Mouse (Mus musculus) heart, embryonic 13.5 days (tissue): ENCODE measurements at regions not wholly inside any gene's neighbourhood (a gene's known extent, or its start where the extent isn't known, plus 50 kb on each side); places are given as distances from the start of the nearest gene placed in this dataset.

Experiments used
- ATAC-seq: fragments of 200-750 bp; cut with Nextera tagmentation; 2 replicates; pipeline ENCODE4 v1.8.0; 2017; ENCODE audit warnings: moderate TSS enrichment; ENCODE audit not compliant: insufficient number of reproducible peaks, low FRiP score, low TSS enrichment; ENCODE audit errors: extremely low read depth
- H3K27ac ChIP-seq: fragments of 300-500 bp; sonication (generic); replicated peaks from 2 replicates; pipeline ENCODE4 v1.5.1; 2015; ENCODE audit warnings: moderate library complexity, mild to moderate bottlenecking, inconsistent platforms
- H3K27me3 ChIP-seq: fragments of 300-500 bp; sonication (generic); replicated peaks from 2 replicates; pipeline ENCODE4 v1.6.1; 2015; ENCODE audit warnings: mild to moderate bottlenecking, inconsistent platforms
- H3K36me3 ChIP-seq: fragments of 300-500 bp; sonication (generic); 2 replicates; pipeline ENCODE4 v1.6.1; 2015; ENCODE audit warnings: mild to moderate bottlenecking, inconsistent platforms
- H3K4me1 ChIP-seq: fragments of 300-500 bp; sonication (generic); 2 replicates; pipeline ENCODE4 v1.6.1; 2015; ENCODE audit warnings: inconsistent platforms
- H3K4me2 ChIP-seq: fragments of 300-500 bp; sonication (generic); 2 replicates; pipeline ENCODE4 v1.6.1; 2015; ENCODE audit warnings: inconsistent platforms, mild to moderate bottlenecking, moderate library complexity
- H3K4me3 ChIP-seq: fragments of 300-500 bp; sonication (generic); 2 replicates; pipeline ENCODE4 v1.5.1; 2015; ENCODE audit warnings: moderate library complexity, mild to moderate bottlenecking, inconsistent platforms
- H3K9ac ChIP-seq: fragments of 300-500 bp; sonication (generic); 2 replicates; pipeline ENCODE4 v1.6.1; 2015; ENCODE audit warnings: inconsistent platforms, mild to moderate bottlenecking, moderate library complexity
- H3K9me3 ChIP-seq: fragments of 300-500 bp; sonication (generic); 2 replicates; pipeline ENCODE4 v1.6.1; 2016; ENCODE audit warnings: inconsistent platforms
- WGBS: fragments of 180-500 bp; shearing (Covaris S2); methylation state at CpG from one replicate; pipeline ENCODE4 v1.1.7; 2015; ENCODE audit warnings: mixed read lengths; 5-methylcytosine and 5-hydroxymethylcytosine counted together

DNA sequence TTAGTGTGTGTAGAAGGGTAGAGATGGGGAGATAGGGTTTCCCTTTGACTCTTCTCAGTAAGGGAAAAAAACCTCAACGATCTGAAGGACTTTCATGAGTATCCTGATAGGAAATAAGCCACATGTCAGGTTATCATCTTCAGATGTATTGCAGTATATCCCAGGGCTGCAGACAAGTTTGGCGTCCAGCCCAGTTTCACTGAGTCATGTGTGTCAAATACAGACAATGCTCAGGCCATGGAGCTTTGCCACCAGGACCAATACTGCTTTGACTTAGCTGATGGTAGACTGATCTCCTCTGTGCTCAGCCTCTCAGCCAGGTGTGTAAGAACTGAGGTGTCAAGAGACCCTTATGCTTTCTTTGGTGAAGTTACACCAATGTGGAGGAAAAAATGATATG lies 62.9 kb downstream of the Cst10 start:
- WGBS = 62% methylated on average over 2 of the region's 2 CpGs

DNA sequence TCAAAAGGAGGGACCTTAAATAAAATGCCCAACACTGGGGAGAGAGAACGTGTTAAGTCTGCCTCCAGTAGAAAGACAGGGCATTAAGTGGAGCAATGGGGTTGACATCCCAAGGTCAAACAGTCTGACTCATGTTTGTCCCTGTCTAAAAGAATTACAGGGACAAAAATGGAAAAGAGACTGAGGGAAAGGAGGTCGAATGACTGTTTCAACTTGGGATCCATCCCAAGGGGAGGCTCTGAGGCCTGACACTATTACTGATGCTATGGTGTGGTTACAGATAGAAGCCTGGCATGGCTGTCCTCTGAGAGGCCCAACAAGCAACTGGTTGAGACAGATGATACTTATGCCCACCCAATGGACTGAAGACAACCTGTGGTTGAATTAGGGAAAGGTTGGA lies 67.6 kb downstream of the Cst10 start:
- no peaks in the 10 kb centered on the region for H3K9me3 ChIP-seq
- no peaks in the 10 kb centered on the region for H3K36me3 ChIP-seq
- 46% methylated on average over 2 of the region's 2 CpGs for WGBS
- no peaks in the 10 kb centered on the region for H3K27me3 ChIP-seq
- no peak overlapping the region for H3K4me3 ChIP-seq
- no peak overlapping the region for H3K27ac ChIP-seq
- H3K9ac ChIP-seq = no peak overlapping the region
- H3K4me2 ChIP-seq = no peak overlapping the region
- no peaks in the 10 kb centered on the region for H3K4me1 ChIP-seq
- ATAC-seq = no peak

More for the DNA sequence above, 62.9 kb downstream of the Cst10 start:
- no peaks in the 10 kb centered on the region for H3K4me1 ChIP-seq
- ATAC-seq = no peak
- H3K27me3 ChIP-seq = no peaks in the 10 kb centered on the region
- H3K4me3 ChIP-seq = no peak overlapping the region
- H3K9ac ChIP-seq = no peak overlapping the region
- H3K4me2 ChIP-seq = no peak overlapping the region
- no peaks in the 10 kb centered on the region for H3K9me3 ChIP-seq
- H3K27ac ChIP-seq = no peak overlapping the region
- H3K36me3 ChIP-seq = no peaks in the 10 kb centered on the region

DNA sequence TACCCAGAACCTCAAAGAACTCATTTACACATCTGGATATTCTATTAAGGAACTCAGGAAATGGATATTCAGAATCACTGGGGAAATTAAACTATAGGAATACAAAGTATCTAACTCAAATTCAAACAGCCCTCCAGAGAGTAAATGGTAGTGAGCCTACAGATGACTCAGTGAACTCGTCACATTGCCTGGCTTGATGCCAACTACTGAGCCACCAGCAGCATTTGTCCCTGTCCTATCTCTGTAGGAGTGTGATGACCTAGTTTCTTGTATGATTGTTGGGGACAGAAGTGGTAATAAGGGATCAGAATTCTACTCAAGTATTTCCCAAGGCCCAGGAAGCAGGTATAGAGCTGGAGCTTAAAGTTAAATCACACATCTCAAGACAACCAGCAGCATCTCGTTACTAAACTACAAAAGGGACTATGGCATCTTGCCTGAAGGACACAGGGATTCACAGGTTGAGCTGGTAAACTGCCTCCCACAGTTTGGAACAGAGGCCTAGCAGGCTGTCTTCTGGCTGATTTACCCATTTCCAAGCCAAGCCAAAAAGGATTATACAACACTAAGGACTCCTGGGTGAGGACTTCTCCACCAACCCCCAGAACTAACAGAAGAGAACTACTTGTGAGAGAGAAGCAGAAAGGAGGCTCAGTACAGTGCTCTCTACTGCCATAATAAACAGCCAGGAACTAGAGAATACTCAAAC lies 88.6 kb downstream of the Cst10 start:
- H3K27ac ChIP-seq = no peak overlapping the region
- no peak overlapping the region for H3K9ac ChIP-seq
- WGBS = 53% methylated on average over 2 of the region's 2 CpGs
- no peaks in the 10 kb centered on the region for H3K36me3 ChIP-seq
- H3K4me1 ChIP-seq = no peaks in the 10 kb centered on the region
- H3K9me3 ChIP-seq = no peaks in the 10 kb centered on the region
- ATAC-seq = no peak
- H3K4me2 ChIP-seq = no peak overlapping the region
- no peaks in the 10 kb centered on the region for H3K27me3 ChIP-seq
- no peak overlapping the region for H3K4me3 ChIP-seq

DNA sequence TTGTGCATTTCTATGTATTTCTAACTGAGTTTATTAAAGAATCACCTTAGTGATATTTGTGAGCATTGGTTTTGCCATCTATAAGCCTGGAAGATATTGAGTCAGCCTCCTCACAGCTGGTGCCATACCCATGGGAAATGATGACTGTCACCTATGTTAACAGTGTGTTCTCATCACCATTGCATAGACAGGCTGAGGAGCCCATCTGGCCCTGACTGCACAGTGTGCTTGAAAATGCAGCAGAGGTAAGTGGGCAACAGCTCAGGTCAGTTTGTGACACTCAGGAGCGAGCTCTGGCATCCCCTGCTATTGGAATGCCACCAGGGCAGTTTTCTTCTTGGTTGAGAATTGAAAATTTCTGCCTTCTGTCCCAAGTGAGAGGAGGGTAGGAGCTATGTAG lies 108.0 kb downstream of the Cst10 start:
- Histone ChIP-seq H3K9ac (no peak overlapping the region), H3K9me3 (no peaks in the 10 kb centered on the region), H3K27ac (no peak overlapping the region), H3K4me2 (no peak overlapping the region), H3K27me3 (no peaks in the 10 kb centered on the region), H3K4me1 (no peaks in the 10 kb centered on the region), H3K36me3 (no peaks in the 10 kb centered on the region), H3K4me3 (no peak overlapping the region)
- ATAC-seq = no peak
- WGBS = 59% methylated on average over 1 of the region's 1 CpGs

DNA sequence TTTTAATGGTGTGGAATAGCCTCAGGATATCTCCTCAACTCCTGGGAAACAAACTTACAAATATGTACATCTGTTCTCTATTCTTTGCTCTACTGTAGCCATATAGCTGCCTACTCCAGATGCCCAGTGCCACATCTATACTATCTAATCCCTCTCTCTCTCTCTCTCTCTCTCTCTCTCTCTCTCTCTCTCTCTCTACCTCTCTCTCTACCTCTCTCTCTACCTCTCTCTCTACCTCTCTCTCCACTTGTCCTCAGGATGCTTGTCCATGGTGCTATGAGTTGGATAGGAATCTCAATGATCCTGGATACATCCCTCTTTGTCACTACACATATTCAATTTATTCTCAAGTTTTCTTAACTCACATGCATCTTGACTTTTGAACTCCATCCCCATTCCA lies 119.6 kb downstream of the Cst10 start:
- no peak overlapping the region for H3K4me3 ChIP-seq
- no peak overlapping the region for H3K4me2 ChIP-seq
- no peaks in the 10 kb centered on the region for H3K36me3 ChIP-seq
- no peak for ATAC-seq
- no peaks in the 10 kb centered on the region for H3K27me3 ChIP-seq
- no peaks in the 10 kb centered on the region for H3K4me1 ChIP-seq
- H3K9ac ChIP-seq = no peak overlapping the region
- H3K9me3 ChIP-seq = no peaks in the 10 kb centered on the region
- H3K27ac ChIP-seq = no peak overlapping the region

DNA sequence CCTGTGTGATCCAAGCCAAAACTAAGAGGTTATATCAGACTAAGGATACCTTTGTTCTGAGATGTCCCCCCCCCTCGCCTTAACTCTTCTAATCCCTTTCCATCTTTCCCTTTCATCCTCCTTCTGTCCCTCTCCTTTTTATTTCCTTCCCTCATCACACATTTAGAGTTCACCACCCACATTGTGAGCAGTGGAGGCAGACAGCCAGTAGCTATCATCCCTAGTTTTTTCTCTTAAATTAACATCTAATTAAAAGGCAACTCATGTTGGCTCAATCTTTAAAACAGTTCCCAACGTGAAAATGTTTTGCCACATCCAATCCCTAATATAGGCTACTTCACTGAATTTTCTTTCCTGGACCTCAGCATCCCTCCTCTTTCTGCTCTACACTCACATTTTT lies 138.0 kb downstream of the Cst10 start:
- Histone ChIP-seq H3K4me2 (no peak overlapping the region), H3K9me3 (no peaks in the 10 kb centered on the region), H3K9ac (no peak overlapping the region), H3K4me3 (no peak overlapping the region), H3K36me3 (no peaks in the 10 kb centered on the region), H3K27me3 (no peaks in the 10 kb centered on the region), H3K4me1 (no peaks in the 10 kb centered on the region), H3K27ac (no peak overlapping the region)
- WGBS = 45% methylated on average over 2 of the region's 2 CpGs
- ATAC-seq = no peak

DNA sequence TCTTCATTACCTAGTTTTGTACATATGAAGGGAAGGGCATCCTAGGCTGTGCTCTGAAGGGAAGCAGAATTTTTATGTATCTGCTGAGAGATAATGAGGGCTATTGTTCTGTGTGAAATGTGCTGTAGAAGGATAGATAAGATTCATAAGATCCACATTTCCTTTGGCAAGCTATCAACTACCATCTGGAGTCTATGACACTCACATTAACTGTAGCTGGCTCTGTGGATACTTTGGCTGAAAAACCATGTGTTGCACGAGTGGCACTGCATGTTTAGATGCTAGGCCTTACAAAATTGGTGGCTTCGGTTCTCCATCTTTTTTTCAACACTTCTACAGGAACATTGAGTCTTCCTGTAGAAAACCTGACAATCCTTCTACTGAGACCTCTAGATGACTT lies 140.9 kb downstream of the Cst10 start:
- H3K9ac ChIP-seq = no peak overlapping the region
- WGBS = 48% methylated on average over 2 of the region's 2 CpGs
- H3K27me3 ChIP-seq = no peaks in the 10 kb centered on the region
- H3K4me2 ChIP-seq = no peak overlapping the region
- H3K4me1 ChIP-seq = no peaks in the 10 kb centered on the region
- ATAC-seq = no peak
- no peaks in the 10 kb centered on the region for H3K36me3 ChIP-seq
- H3K4me3 ChIP-seq = no peak overlapping the region
- H3K9me3 ChIP-seq = no peaks in the 10 kb centered on the region
- no peak overlapping the region for H3K27ac ChIP-seq

DNA sequence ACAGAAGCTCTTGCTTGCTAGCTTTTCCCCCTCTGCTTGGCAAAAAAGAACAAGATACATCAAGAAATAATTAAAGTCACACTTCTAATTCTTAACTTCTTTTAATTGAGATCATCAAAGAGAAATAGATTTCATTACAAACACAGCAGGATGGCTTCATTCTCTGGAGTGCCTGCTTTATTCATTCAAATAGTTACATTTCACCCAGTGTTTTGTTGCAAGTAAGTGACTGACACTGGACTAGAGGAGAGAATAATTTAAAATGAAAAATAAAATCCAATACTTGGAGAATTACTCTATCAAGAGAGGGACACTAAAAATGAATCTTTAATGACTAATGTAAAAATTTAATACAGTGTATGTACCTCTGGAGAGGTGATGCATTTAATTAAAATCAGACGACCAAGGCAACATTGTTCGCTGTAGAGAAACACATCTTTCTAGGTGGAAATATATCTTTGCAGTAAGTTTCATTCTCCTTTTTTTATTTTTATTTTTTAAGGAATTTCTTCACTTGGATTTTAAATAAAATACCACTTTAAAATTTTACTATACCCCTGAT lies 141.9 kb downstream of the Cst10 start:
- Histone ChIP-seq H3K9ac (no peak overlapping the region), H3K36me3 (no peaks in the 10 kb centered on the region), H3K27me3 (no peaks in the 10 kb centered on the region), H3K4me1 (no peaks in the 10 kb centered on the region), H3K27ac (no peak overlapping the region), H3K4me3 (no peak overlapping the region), H3K9me3 (no peaks in the 10 kb centered on the region), H3K4me2 (no peak overlapping the region)
- 80% methylated on average over 2 of the region's 2 CpGs for WGBS
- no peak for ATAC-seq

DNA sequence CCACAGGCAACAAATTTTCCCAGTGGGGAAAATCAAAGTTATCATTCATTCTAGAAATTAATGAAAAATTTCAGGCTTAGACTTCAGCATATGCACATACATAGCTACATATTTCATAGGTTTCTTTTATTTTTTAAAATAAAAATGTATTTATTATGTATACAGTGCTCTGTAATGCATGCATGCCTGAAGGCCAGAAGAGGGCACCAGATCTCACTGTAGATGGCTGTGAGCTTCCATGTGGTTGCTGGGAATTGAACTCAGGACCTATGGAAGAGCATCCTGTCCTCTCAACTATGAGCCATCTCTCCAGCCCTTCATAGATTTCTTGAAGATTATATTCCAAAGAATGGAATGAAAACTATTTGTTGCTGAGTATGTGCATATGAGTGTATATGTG lies 150.4 kb downstream of the Cst10 start:
- no peaks in the 10 kb centered on the region for H3K36me3 ChIP-seq
- H3K27me3 ChIP-seq = no peaks in the 10 kb centered on the region
- H3K27ac ChIP-seq = no peak overlapping the region
- no peak overlapping the region for H3K4me2 ChIP-seq
- no peak overlapping the region for H3K4me3 ChIP-seq
- H3K9ac ChIP-seq = no peak overlapping the region
- no peak for ATAC-seq
- H3K9me3 ChIP-seq = no peaks in the 10 kb centered on the region
- H3K4me1 ChIP-seq = no peaks in the 10 kb centered on the region

DNA sequence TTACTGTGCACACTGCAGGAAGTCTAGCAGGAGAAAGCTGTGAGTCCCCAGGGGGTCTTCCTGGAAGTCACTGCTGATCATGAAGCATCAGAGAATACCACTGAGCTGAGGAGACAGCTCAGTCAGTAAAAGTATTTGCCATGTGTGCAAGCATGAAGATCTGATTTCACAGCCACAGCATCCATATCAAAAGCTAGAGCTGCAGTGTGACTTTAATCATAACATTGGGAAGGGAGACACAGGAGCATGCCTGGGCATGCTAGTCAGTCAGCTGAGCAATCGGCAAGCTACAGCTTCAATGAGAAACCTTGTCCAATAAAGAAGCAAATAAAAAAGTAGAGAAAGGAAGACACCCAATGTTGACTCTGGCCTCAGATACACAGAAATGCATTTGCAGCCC lies 168.9 kb downstream of the Cst10 start:
- H3K36me3 ChIP-seq = no peaks in the 10 kb centered on the region
- no peak overlapping the region for H3K27ac ChIP-seq
- H3K4me2 ChIP-seq = no peak overlapping the region
- H3K27me3 ChIP-seq = no peaks in the 10 kb centered on the region
- no peak overlapping the region for H3K9ac ChIP-seq
- H3K9me3 ChIP-seq = no peaks in the 10 kb centered on the region
- 64% methylated on average over 1 of the region's 1 CpGs for WGBS
- H3K4me1 ChIP-seq = no peaks in the 10 kb centered on the region
- no peak for ATAC-seq
- H3K4me3 ChIP-seq = no peak overlapping the region

DNA sequence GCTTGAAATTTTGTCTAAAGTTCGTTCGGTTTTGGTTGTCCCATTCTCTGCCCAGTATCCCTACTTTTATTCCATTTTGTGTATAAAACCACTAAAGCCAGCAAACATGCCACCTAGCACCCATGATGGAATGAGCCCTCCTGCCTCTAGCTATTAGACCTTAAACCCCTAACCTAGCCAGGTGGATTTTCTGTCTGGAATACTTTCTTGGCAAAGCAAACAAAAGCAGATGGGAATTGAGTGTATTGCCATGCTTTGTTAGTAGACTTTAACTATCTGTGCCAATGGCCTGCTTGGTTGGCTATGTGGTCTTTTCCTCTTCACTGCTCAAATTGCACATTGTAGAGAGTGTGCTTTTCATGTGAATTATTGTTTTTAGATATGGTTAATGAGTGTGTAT lies 197.7 kb downstream of the Cst10 start:
- Histone ChIP-seq H3K36me3 (no peaks in the 10 kb centered on the region), H3K9ac (no peak overlapping the region), H3K27me3 (no peaks in the 10 kb centered on the region), H3K4me2 (no peak overlapping the region), H3K9me3 (no peaks in the 10 kb centered on the region), H3K4me3 (no peak overlapping the region), H3K4me1 (no peaks in the 10 kb centered on the region), H3K27ac (no peak overlapping the region)
- WGBS = 60% methylated on average over 2 of the region's 2 CpGs
- no peak for ATAC-seq

DNA sequence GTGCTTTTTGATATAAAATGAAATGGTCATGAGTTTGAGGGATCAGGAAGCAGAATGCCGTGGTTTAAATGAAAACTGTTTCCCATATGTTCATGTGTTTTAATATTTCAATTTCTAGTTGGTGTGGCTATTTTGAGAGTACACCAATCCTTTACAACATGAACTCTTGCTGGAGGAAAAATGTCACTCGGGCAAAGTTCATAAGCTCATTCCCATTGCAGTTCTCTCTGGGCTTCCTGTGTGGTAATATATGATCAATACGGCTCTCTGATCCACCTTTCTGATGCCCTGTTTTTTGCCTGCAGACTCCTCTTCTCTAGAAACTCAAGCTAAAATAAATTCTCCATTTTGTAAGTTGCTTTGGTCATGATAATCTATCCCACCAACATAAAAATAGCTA lies 208.5 kb downstream of the Cst10 start:
- no peak overlapping the region for H3K27ac ChIP-seq
- H3K4me3 ChIP-seq = no peak overlapping the region
- ATAC-seq = no peak
- no peak overlapping the region for H3K9ac ChIP-seq
- no peaks in the 10 kb centered on the region for H3K4me1 ChIP-seq
- no peaks in the 10 kb centered on the region for H3K36me3 ChIP-seq
- no peaks in the 10 kb centered on the region for H3K9me3 ChIP-seq
- no peaks in the 10 kb centered on the region for H3K27me3 ChIP-seq
- no peak overlapping the region for H3K4me2 ChIP-seq
- 61% methylated on average over 3 of the region's 3 CpGs for WGBS
